Mouse (Mus musculus): ENCODE data around the gene Myo10.

Myo10 gene

DNA sequence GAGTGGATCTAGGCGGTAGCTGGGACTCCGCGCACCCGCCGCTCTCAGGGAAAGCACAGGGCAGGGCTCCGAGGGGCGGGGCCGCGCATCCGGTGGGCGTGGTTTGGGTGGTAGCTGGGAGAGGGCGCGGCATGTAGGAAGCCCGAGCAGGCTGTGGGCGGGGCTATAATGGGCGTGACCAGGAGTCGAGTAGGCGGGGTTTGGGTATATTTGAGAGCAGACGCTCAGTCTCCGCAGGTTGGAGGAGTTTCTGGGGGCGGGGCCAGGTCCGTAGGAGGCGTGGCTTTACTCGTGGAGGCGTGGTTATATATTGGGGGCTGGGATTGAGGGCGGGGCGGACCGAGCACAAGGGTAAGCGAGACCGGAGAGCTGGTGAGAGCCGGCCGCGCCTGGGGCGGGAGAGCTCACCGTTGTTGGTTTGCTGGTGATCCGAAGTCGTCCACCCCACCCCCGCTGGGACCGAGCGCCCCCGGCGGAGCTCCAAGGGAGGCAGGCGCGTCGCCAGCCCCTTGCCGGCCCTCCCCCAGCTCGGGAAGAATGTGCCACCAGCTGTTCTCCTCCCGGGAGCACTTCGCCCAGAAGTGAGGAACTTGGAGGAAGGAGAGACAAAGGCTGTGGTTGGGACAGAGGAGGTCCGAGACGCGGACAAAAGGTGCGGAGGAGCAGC lies at the start of gene Myo10:
TSS of gene Myo10 (plus strand) at position 326 of the 667 bp plus-strand sequence.
- peak; percentile 98 for DNase-seq (ENCODE audit: low spot score)

DNA sequence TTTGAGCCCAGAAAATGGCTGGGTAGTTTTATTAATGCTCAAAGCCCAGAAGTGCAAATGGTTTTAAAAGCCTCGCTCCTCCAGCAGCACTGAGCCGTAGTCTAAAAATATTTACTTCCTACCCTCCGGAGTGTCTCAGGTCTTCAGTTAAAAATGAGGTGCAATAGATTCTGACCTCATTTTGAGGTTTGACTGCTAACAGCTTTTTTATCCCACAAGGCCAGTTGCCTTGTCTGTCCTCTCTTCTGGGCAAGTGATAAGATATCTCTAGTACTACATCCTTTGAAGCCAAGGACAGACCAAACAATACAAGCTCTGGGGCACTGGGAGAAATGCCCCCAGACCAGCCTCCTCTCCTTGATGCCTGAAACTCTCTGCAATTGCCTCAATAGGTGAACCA lies 49.2 kb upstream of the Myo10 start:
- DNase-seq (ENCODE audit: low spot score), result no peak

DNA sequence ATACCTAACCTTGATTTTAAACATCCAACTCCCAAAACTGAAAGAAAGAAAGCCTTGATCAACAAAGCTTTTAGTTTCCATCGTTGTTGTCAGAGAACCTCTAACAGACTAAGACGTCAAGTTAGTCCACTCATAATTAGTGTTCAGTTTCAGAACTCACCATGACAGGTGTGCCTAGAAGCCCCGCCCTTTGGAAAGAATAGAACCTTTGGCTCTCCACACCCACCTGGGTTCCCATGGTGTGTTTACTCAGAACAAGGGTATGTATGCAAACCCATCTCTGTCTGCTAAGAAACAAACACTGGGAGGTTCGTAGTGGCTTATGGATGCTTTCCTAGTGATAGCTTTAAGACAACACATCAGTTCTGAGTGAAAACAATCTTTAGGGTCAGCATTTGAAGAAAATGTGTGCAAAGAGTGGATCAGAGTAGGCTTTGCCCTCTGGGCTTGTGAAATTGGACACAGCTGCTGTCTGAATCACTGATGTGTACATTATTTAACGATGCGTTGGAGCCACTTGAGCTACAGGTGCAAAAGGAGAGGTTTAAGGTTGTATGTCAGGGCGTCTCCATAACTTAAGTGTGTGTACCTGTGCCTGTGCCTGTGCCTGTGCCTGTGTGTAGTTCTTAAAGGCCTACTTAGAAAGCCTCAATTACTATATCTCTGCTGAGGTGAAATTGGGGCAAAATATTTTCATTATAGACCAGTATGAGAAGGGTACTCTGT lies 48.3 kb upstream of the Myo10 start:
- no peak for DNase-seq (ENCODE audit: low spot score)

DNA sequence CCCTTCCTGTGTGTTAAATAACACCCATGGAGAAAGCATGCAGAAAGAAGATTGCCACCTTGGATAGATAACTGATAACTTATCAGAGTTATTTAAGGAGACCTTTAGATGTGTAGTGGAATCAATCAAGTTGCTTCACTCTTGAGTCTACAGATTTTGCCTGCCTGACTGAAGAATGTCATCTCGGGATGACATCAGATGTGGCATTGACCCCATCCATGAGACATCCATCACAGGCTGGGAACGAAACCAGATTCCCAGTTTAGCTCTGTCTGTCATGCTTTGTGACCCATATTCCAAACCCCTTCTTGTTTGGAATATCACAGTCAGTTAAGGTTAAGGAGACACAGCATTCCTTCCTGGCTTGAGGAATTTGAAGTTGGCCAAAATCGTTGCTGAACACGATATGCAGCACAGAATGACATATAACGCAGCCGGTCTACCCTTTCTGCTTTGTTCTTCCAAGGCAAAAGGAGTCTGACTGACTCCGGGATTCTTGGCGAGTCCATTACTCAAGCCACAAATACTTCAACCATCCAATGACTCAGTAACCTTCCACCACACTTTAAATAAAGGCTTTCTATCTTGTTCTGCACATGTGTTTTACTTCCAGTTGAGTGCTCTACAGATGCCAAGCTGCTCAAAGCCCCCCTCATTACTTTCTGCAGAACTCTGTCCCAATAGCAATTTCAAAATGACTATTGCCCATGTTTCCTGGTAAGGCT lies 44.8 kb upstream of the Myo10 start:
- DNase-seq (ENCODE audit: low spot score), result no peak

DNA sequence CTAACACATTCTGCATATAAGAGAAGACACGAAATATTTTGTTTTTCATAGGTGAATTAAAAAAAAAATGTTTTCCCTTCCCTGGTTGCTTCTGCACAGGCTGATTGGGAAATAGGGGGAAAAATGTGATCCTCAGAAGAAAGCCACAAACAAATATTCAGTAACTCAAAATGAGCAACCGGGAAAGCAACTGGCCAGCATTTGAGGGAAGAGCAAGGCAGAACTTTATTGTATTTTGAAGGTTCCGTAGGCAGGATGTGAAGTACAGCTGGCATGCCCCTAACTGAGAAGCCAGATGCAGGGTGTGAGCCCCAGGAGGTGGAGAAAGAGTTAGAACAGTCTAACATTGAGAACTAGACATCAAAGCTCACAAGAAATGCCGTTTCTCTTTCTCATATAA lies 44.0 kb upstream of the Myo10 start:
- no peak for DNase-seq (ENCODE audit: low spot score)

DNA sequence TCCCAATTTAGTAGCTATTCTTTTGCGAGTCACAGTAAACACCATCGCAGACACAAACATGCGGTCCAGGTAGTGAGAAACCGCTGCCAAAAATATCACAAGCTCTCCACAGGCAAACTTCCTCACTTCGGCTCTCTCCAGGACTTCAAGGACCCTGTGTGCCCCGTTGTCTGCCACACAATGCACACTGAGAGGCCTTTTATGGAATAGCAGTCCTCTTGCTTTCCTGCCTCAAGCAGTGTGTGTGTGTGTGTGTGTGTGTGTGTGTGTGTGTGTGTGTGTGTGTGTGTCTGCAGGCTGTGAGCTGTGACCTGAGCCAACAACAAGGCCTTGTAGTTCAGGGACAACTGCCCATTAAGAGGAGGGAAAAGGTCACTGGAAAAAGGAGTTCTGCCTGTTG lies 41.6 kb upstream of the Myo10 start:
- no peak for DNase-seq (ENCODE audit: low spot score)

DNA sequence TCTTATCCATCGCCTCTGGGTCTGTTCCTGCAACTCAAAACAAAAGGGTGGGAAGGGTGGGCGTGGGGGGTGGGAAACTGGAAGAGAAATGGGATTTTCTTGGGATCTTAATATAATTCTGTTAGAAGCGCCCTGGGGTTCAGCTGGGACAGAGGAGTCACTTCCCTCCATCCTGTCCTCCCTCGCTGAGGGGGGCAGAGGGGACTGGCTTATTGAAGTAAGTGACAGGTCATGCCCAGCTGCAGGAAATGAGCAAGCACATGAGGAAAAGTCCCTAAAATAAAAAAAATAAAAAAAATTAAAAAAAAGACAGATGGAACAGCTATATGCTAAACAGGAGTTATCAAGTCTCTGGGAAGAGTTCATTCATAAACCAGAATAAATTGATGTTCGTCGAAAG lies 40.3 kb upstream of the Myo10 start:
- DNase-seq (ENCODE audit: low spot score), result no peak

DNA sequence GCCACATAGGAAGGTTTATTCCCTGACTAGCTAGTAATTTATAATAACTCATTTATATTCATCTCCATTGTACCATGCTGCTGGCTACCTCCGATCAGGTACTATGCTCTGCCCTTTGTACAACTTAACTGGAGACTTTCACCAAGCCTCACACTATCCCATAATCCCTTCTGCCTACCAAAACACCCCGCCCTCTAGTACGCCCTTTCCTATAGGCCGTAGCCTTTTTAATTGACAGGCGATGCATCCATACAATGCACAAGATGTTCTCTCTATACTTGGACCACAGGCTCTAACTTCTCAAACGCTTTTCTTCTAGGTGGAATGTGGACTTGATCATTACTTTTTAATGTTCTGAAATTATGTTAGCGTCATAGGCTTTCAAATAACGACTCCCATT lies 39.0 kb upstream of the Myo10 start:
- no peak for DNase-seq (ENCODE audit: low spot score)

DNA sequence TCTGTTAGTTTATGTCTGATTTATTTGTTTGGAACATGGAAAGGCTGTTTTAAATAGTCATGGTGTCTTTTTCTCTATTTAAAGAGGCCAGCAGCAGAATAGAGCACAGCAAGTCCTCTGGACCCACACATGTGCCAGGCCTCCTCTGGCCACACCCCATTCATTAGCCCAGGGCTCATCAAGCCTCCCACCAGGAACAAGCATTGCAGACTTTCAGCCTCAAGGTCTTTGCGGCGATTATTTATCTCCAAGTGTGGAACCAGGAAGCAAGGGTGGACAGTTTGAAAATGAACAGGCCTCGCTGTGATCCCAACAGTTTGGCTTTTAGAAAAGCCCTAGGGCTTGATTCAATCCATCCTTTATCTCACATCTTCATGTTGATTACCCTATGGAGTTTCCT lies 35.5 kb upstream of the Myo10 start:
- DNase-seq (ENCODE audit: low spot score), result no peak

DNA sequence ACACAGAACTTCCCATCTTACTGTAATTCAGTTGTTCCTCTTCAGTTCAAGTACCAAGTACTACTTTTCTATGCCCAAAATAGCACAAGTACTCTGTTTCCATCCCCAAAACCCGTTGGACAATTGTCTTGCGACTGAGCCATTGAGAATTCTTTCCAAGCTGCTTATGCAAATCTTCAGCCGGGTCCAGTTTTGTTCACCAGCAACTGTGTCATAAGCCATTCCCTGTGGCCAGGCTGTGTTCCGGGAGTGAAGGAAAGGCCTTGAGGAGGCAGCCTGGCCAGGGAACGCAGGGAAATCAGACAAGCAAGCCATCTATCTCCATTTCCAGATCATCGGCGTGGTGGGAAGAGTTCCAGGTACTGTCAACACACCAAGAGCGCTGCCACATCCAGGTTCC lies 34.4 kb upstream of the Myo10 start:
- no peak for DNase-seq (ENCODE audit: low spot score)

DNA sequence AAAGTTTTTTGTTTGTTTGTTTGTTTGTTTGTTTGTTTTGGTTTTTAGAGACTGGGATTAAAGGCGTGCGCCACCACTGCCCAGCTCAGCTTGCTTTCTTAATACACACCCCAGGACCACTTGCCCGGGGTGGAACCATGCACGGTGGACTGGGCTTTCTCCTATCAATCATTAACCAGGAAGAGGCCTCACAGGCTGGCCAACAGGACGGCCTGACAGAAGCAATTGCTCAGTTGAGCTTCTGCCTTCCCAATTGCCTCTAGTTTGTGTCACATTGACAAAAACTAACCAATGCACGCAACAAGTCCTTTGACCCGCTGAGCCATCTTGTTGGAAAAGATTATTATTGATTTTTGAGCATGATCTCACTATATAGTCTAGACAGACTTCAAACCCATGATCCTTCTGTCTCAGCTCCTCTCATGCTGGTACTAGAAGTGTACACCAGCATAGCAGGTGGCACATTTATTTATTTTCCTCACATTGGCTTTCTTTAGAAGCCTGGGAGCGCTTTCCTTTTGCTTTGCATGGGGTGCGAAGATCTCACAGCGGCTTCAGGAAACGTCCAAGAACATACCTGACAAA lies 32.9 kb upstream of the Myo10 start:
- no peak for DNase-seq (ENCODE audit: low spot score)

DNA sequence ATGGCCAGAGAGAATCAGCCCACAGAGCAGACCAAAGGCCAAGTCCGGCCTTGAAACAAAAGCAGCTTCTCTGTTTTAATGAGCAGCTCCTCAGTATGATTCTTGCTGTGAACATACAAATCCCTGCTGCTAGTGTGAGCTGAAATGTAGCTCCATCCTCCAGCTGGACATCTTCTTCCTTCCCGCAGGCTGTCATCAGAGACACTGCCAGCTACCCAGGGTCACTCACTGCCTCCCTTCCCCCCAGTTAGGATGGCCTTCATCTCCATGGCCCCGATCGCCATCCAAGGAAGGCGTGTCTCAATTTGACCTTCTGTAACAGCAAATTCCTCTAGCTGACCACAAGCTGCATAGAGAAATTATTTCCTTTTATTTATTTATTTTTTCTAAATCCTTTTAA lies 32.4 kb upstream of the Myo10 start:
- no peak for DNase-seq (ENCODE audit: low spot score)

DNA sequence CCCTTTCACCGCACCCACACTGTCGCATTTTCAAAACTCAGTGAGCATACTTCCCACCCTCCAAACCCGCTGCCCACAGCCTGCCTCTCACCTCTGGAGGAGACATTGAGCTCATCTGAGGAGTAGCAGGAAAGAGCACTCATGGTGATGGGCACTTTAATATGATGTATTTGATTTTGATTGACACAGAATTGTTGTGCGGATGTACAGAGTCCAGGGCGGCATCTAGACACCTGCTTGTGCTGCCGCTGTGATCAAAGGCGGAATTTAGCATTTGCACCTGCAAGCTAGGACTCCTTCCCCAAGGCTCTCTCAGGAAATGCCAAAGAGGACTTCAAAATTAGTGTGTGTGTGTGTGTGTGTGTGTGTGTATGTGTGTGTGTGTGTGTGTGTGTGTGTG lies 31.4 kb upstream of the Myo10 start:
- no peak for DNase-seq (ENCODE audit: low spot score)

DNA sequence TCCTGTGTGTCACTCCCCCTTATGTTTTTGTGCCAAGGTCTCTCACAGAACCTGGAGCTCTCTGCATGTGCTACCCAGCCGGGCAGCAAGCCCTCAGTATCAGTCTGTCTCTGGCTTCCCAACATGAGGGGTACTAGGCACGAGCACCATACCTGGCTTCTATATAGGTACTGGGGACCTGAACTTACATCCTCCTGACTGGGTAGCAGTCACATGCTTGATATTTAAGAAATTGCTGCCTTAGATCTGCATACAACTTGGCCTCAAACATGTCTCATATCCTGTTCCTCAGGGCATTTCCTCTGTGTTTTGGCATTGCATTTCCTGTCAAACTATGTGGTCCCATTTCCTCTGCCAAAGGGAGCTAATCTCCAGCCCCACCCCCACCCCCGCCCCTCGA lies 30.4 kb upstream of the Myo10 start:
- no peak for DNase-seq (ENCODE audit: low spot score)

DNA sequence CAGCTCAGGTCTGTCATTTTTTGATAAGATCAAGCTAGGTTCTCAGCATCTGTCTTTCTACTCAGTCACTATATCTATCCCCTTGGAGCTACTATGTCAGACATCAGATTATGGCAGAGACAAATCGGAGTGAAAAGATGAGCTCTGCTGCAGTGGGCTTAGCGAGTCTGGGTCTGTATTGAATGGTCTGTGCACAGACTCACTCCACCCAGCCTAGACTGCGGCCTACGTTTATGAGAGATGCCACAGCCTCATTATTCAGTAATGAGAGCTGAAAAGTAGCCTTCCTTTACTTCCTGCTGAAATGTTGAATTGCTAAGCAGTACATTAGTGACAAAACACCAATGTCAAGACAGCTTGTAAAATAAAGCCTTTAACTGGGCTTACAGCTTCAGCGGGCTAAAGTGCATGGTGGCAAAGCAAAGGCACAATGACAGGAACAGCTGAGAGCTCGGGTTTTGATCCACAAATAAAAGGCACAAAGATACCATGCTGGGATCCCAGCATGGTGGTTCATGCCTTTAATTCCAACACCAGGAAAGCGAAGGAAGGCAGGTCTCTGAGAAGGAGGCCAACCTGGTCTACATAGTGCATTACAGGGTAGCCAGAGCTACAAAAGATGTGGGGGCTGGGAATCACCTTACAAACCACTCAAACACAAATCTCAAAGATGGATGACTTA lies 28.7 kb upstream of the Myo10 start:
- no peak for DNase-seq (ENCODE audit: low spot score)

DNA sequence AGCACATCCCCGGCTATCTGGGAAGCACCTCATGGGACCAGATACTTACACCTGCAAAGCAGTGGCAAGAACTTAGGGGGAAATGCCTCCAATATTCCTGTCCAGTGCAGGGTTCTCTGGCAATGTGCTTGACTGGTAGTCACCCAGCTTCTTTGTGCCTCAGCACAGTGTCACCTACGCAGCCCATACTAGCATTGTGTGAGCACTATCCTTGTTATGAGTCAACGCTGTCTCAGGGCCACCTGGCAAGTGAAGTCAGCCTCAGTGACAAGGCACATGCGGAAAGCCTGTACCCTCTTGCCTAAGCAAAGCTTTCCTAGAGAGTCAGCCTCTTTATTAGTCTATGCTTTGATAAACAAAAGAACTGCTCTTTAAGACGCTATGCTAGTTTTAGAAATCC lies 24.0 kb upstream of the Myo10 start:
- no peak for DNase-seq (ENCODE audit: low spot score)

DNA sequence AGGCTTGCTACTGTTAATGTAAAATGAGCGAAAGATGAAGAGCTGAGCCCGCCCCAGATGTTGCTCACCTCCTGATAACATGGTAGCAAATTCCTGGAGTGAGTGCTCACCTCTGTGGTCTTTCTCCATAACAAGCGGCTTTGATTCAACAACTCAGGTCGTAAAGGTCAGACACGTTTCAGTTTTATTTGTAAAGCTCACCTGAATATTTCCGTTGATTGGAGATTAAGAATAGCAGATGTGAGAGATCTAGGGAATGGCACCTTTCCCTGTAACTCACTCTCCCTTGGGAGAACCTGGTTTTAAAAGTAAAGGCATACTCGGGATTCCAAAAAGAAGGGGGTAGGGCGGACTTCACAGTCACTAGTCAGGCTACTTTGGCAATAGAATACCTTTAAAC lies 20.0 kb upstream of the Myo10 start:
- no peak for DNase-seq (ENCODE audit: low spot score)

DNA sequence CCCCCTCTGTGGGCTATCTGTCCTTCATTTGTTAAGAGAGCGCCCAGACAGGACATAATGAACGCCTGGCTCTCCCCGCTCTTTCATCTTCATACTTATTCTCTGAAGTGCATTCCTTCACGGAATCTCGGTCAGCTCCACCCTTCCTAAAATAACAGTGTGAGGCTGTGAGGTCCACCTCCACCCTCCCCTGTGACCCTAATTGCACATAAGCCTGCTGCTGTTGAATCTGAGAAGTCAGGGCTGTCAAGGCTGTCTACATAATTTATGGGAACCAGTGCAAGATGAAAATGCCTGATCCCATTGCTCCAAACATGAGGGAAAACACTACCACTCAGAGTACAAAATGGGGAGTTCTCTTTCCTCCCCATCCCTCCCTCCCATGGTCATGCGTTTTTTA lies 19.0 kb upstream of the Myo10 start:
- no peak for DNase-seq (ENCODE audit: low spot score)

DNA sequence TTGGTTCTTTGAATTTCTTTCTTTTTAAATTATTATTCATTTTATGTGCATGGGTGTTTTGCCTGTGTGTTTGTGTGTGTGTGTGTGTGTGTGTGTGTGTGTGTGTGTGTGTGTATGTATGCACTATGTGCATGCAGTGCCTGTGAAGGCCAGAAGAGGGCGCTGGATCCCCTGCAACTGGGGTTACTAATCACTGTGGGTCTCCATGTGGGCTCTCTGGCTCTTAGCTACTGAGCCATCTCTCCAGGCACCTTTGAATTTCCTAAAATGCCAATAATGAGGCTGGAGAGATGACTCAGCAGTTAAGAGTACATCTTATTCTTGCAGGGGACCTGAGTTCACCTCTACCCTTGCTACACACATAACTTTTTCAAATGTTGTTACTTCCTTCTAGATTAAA lies 18.1 kb upstream of the Myo10 start:
- no peak for DNase-seq (ENCODE audit: low spot score)

DNA sequence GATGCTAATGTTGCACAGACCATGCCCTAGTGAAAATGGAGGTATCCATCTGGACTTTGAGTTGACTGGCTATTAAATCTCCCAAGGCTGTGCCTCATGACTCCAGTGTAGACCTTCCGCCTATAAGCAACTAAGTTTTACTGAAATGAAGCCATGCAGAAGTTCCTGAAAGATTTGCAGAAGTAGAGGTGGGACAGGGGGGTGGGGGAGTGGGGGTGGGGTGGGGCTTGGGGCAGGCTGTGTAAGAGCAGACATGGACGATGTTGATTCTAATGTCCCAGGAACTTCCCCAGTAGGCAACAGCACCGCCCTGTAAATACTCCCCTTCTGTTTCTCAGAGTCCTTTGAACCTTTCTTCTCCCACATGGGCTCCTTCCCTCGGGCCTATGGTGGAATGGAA lies 16.9 kb upstream of the Myo10 start:
- DNase-seq (ENCODE audit: low spot score), result no peak

DNA sequence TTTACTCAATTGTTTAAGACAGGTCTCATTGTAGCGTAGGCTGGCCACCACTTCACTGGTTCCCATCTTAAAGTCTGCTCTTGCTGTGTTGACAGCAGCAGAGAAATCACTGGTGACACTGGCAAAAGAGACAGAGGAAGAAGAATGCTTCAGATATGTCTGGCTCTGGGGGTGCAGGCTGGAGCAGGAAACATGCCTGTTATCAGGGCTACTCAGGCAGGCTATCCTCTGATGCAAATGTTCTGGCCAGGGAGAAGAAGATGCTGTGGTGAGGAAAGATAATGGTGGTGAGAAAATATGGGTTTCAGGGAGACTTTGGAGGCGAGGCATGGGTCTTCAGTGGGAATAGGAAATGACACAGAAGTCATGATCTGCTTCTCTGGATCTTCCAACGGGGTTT lies 13.6 kb upstream of the Myo10 start:
- no peak for DNase-seq (ENCODE audit: low spot score)

DNA sequence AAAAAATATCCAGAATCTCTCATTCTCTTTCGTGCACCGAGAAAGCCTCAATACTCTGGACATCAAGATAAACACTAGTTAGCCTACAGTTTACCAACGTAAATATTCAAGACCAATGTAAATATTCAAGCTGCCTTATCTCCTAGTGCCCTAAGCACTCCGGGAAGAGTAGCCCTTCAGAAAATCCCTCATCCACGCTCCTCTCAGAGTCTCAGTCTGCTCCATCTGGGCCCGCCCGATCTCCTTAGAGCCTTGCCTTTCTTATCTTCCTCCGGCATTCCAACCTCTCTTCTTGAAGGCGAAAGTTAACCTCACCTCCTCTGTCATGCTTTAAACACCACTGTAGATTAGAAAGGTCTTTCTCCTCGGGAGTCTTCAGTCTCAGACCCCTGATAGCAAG lies 13.1 kb upstream of the Myo10 start:
- no peak for DNase-seq (ENCODE audit: low spot score)

DNA sequence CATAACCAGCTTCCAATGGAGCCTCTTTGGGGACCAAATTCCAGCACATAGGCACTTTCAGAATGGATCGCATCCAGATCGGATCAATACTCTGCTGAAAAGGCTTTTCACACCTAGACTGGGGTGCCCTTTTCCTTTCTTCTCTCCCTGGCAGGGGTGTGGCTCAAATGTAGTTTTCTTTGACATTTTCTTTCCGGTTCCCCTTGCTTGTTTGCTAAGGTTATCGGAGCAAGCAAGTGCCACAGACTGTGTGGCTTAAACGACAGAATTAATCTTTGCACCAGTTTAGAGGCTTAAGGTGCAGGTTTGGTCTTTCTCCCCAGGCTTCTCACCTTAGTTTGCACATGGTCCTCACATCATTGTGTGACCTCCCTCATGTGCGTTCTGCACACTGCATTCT lies 11.1 kb upstream of the Myo10 start:
- DNase-seq (ENCODE audit: low spot score), result no peak

All from urinary bladder, postnatal 10 days (tissue).